Mouse (Mus musculus) thymus, adult 18-20 months (tissue): ENCODE results near the gene Mical3.

Source experiments
- DNase-seq, 2 experiments: peaks; one replicate each; pipeline ENCODE4 v3.0.0; 2022; ENCODE audit warnings: mixed read lengths in 2 of 2

Gene Mical3

GRCm38 (mm10) chr6:121078175-121078574 lies 52.6 kb downstream of the Mical3 start:
- DNase-seq = no peak

GRCm38 (mm10) chr6:121076929-121077566 lies 53.8 kb downstream of the Mical3 start:
- no peak for DNase-seq

- DNase-seq = no peak
These were observed 55.0 kb downstream of the Mical3 start for GRCm38 (mm10) chr6:121075763-121076162.

GRCm38 (mm10) chr6:121073312-121073711 lies 57.5 kb downstream of the Mical3 start:
- no peak for DNase-seq

GRCm38 (mm10) chr6:121072615-121073014 lies 58.2 kb downstream of the Mical3 start:
- DNase-seq = no peak

GRCm38 (mm10) chr6:121070584-121071230 lies 60.1 kb downstream of the Mical3 start:
- no peak for DNase-seq

- DNase-seq = no peak
These were observed 61.6 kb downstream of the Mical3 start for GRCm38 (mm10) chr6:121069156-121069555.

GRCm38 (mm10) chr6:121068087-121068464 lies 62.7 kb downstream of the Mical3 start:
- DNase-seq = no peak

- DNase-seq = no peak
These were observed 63.2 kb downstream of the Mical3 start for GRCm38 (mm10) chr6:121067426-121068086.

GRCm38 (mm10) chr6:121066761-121067160 lies 64.0 kb downstream of the Mical3 start:
- DNase-seq = no peak

GRCm38 (mm10) chr6:121064356-121065015 lies 66.3 kb downstream of the Mical3 start:
- DNase-seq = no peak

- no peak for DNase-seq
These were observed 67.0 kb downstream of the Mical3 start for GRCm38 (mm10) chr6:121063771-121064170.

- no peak for DNase-seq
These were observed 67.8 kb downstream of the Mical3 start for GRCm38 (mm10) chr6:121062891-121063408.

GRCm38 (mm10) chr6:121058039-121058438 lies 72.8 kb downstream of the Mical3 start:
- no peak for DNase-seq

GRCm38 (mm10) chr6:121057181-121057956 lies 73.4 kb downstream of the Mical3 start:
- DNase-seq = no peak

GRCm38 (mm10) chr6:121055496-121055895 lies 75.3 kb downstream of the Mical3 start:
- no peak for DNase-seq

- no peak for DNase-seq
These were observed 75.9 kb downstream of the Mical3 start for GRCm38 (mm10) chr6:121054908-121055307.

- no peak for DNase-seq
These were observed 76.5 kb downstream of the Mical3 start for GRCm38 (mm10) chr6:121054340-121054739.

- no peak for DNase-seq
These were observed 77.2 kb downstream of the Mical3 start for GRCm38 (mm10) chr6:121053585-121054112.

- DNase-seq = no peak
These were observed 78.7 kb downstream of the Mical3 start for GRCm38 (mm10) chr6:121051972-121052629.

GRCm38 (mm10) chr6:121051411-121051810 lies 79.4 kb downstream of the Mical3 start:
- DNase-seq = no peak

GRCm38 (mm10) chr6:121048696-121049095 lies 82.1 kb downstream of the Mical3 start:
- no peak for DNase-seq
